Mouse (Mus musculus): ENCODE measurements around the gene Wnt3. TPM values are rescaled to one million over a fixed set of nuclear protein-coding genes. Genes with fewer than 3 reads are reported as not detected.

Wnt3 gene
- total RNA-seq, 2 experiments from 2014 or later: 0.58 TPM; not detected in 1

GRCm38 (mm10) chr11:103772505-103773386, 1.2 kb upstream of the Wnt3 start:
- no peak for DNase-seq (ENCODE audit: low spot score in 2 of 2)

- no peak for DNase-seq (ENCODE audit: low spot score in 2 of 2)
Observed at GRCm38 (mm10) chr11:103774228-103774530, 229 bp downstream of the Wnt3 start.

GRCm38 (mm10) chr11:103780152-103780551, 6.2 kb downstream of the Wnt3 start:
- DNase-seq (ENCODE audit: low spot score in 2 of 2): peak in 1 of 2 experiments; percentile 32

- DNase-seq (ENCODE audit: low spot score in 2 of 2): no peak
Observed at GRCm38 (mm10) chr11:103789951-103790350, 16.0 kb downstream of the Wnt3 start.

GRCm38 (mm10) chr11:103801128-103801527, 27.2 kb downstream of the Wnt3 start:
- DNase-seq (ENCODE audit: low spot score in 2 of 2): peak in 1 of 2 experiments; percentile 49

- DNase-seq (ENCODE audit: low spot score in 2 of 2): no peak
Observed at GRCm38 (mm10) chr11:103804126-103804525, 30.2 kb downstream of the Wnt3 start.

- no peak for DNase-seq (ENCODE audit: low spot score in 2 of 2)
Observed at GRCm38 (mm10) chr11:103804804-103805203, 30.9 kb downstream of the Wnt3 start.

GRCm38 (mm10) chr11:103807966-103808365, 34.0 kb downstream of the Wnt3 start:
- no peak for DNase-seq (ENCODE audit: low spot score in 2 of 2)

- DNase-seq (ENCODE audit: low spot score in 2 of 2): no peak
Observed at GRCm38 (mm10) chr11:103808771-103809610, 35.0 kb downstream of the Wnt3 start.

GRCm38 (mm10) chr11:103809611-103810598, 36.0 kb downstream of the Wnt3 start:
- no peak for DNase-seq (ENCODE audit: low spot score in 2 of 2)

- no peak for DNase-seq (ENCODE audit: low spot score in 2 of 2)
Observed at GRCm38 (mm10) chr11:103810631-103811030, 36.7 kb downstream of the Wnt3 start.

GRCm38 (mm10) chr11:103811246-103811645, 37.3 kb downstream of the Wnt3 start:
- no peak for DNase-seq (ENCODE audit: low spot score in 2 of 2)

- DNase-seq (ENCODE audit: low spot score in 2 of 2): no peak
Observed at GRCm38 (mm10) chr11:103814808-103815207, 40.9 kb downstream of the Wnt3 start.

GRCm38 (mm10) chr11:103815986-103816385, 42.0 kb downstream of the Wnt3 start:
- peak in 1 of 2 experiments; percentile 42 for DNase-seq (ENCODE audit: low spot score in 2 of 2)

GRCm38 (mm10) chr11:103816719-103817118, 42.8 kb downstream of the Wnt3 start:
- no peak for DNase-seq (ENCODE audit: low spot score in 2 of 2)

GRCm38 (mm10) chr11:103827201-103827600, 53.3 kb downstream of the Wnt3 start:
- DNase-seq (ENCODE audit: low spot score in 2 of 2): no peak

- DNase-seq (ENCODE audit: low spot score in 2 of 2): no peak
Observed at GRCm38 (mm10) chr11:103828866-103829265, 54.9 kb downstream of the Wnt3 start.

- peak in 1 of 2 experiments; percentile 44 for DNase-seq (ENCODE audit: low spot score in 2 of 2)
Observed at GRCm38 (mm10) chr11:103829956-103830355, 56.0 kb downstream of the Wnt3 start.

GRCm38 (mm10) chr11:103830476-103830875, 56.5 kb downstream of the Wnt3 start:
- no peak for DNase-seq (ENCODE audit: low spot score in 2 of 2)

- no peak for DNase-seq (ENCODE audit: low spot score in 2 of 2)
Observed at GRCm38 (mm10) chr11:103831766-103832165, 57.8 kb downstream of the Wnt3 start.

- no peak for DNase-seq (ENCODE audit: low spot score in 2 of 2)
Observed at GRCm38 (mm10) chr11:103832331-103832730, 58.4 kb downstream of the Wnt3 start.

Measured in adrenal gland, adult 18-20 months (tissue).